Mouse (Mus musculus) ES-E14 (cell line): ENCODE measurements at regions not wholly inside any gene's neighbourhood (a gene's known extent, or its start where the extent isn't known, plus 50 kb on each side); places are given as distances from the start of the nearest gene placed in this dataset.

Experiments used
- CHD2 ChIP-seq: IDR thresholded peaks from 2 replicates; pipeline ENCODE4 v1.6.1; 2014; ENCODE audit warnings: mild to moderate bottlenecking, low read depth, low read length, inconsistent platforms
- HCFC1 ChIP-seq: IDR thresholded peaks from 2 replicates; pipeline ENCODE4 v1.6.1; 2012; ENCODE audit warnings: low read length, inconsistent platforms, borderline replicate concordance; ENCODE audit not compliant: insufficient read depth
- MAFK ChIP-seq: IDR thresholded peaks from 2 replicates; pipeline ENCODE4 v1.6.1; 2014; ENCODE audit warnings: mild to moderate bottlenecking, low read depth, low read length, inconsistent platforms; ENCODE audit not compliant: insufficient read depth
- ZC3H11A ChIP-seq: IDR thresholded peaks from 2 replicates; pipeline ENCODE4 v1.6.1; 2012; ENCODE audit warnings: low read depth, mild to moderate bottlenecking, inconsistent platforms, low read length, borderline replicate concordance
- ZNF384 ChIP-seq: IDR thresholded peaks from 2 replicates; pipeline ENCODE4 v1.6.1; 2012; ENCODE audit warnings: low read depth, low read length, inconsistent platforms

DNA sequence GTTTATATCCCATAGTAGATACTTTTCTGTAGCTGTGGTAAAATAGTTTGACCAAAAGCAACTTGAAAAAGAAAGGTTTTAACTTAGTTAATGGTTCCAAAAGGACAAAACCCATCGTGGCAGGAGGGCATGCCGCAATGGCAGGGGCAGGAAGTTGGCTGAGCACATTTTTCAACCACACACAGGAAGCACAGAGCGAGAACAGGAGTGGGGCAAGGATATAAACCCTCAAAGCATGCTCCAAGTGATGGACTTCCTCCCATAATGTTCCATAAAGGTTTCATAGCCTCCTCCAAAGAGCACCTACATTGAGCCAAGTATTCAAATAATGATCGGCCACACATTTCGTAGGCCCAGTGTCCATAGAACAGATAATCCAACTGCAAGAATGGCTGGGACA lies 229.7 kb downstream of the Nr2f2 start:
- TF ChIP-seq CHD2 (no peak), HCFC1 (no peak), ZC3H11A (no peak), ZNF384 (no peak), MAFK (no peak)
